Mouse (Mus musculus): Measurements from ENCODE around the gene Map2k6. TPM values are rescaled to one million over a fixed set of nuclear protein-coding genes. Genes with fewer than 3 reads are reported as not detected.

The Map2k6 gene
- total RNA-seq, 2 experiments from 2014 or later, result 23.1 to 25.4 TPM

DNA sequence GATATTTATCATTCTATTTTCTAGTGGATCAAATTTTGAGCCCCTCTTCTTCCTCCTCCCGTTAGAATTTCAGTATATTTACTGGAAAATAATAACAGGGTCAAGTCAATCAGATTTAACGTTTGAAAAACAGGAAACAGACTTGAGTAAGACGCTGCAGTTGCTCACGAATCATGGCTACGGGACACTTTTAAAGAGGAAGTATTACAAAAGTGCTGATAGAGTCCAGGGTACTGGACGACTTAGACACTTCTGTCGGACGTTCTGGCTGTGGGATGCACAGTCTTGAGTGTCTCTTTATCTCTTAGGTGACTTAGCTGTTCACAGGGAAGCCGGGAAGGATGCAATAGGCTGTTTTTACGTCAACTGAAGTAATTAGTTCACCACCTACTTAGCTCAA lies 139.3 kb downstream of the Map2k6 start:
- Histone ChIP-seq H3K4me3 (no peak overlapping the region), H3K27ac (no peak overlapping the region)
- intact Hi-C loops (cut with DNase I), result loop anchor here (10.0 kb wide), 1 partner anchor 527 kb away; the partner anchor contains the start of gene Kcnj2
- no peak for TF ChIP-seq CTCF (IDR thresholded peaks at IDR 0.05)
- DNase-seq (ENCODE audit: extremely low spot score in 1 of 2, low spot score in 2 of 2), result no peak

DNA sequence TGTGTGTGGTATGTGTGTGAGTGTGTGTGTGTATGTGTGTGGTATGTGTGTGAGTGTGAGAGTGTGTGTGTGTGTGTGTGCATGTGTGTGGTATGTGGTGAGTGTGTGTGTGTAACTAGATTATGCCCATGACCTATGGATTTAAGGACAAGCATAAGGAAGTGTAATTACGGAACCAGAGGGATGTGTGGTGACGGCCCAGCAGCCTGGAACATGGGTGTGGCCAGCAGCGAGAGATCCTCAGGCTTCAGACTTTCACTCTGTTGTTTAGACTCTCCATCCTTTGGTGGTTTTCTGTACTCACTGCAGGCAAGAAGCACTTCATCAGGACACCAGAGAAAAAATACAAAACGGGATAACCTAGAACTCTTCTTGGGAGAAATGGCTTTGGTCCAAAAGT lies 143.0 kb downstream of the Map2k6 start:
- TF ChIP-seq CTCF (IDR thresholded peaks at IDR 0.05), result no peak
- no peak overlapping the region for H3K4me3 ChIP-seq
- intact Hi-C loops (cut with DNase I), result no loop called here
- DNase-seq (ENCODE audit: extremely low spot score in 1 of 2, low spot score in 2 of 2), result no peak
- no peak overlapping the region for H3K27ac ChIP-seq

DNA sequence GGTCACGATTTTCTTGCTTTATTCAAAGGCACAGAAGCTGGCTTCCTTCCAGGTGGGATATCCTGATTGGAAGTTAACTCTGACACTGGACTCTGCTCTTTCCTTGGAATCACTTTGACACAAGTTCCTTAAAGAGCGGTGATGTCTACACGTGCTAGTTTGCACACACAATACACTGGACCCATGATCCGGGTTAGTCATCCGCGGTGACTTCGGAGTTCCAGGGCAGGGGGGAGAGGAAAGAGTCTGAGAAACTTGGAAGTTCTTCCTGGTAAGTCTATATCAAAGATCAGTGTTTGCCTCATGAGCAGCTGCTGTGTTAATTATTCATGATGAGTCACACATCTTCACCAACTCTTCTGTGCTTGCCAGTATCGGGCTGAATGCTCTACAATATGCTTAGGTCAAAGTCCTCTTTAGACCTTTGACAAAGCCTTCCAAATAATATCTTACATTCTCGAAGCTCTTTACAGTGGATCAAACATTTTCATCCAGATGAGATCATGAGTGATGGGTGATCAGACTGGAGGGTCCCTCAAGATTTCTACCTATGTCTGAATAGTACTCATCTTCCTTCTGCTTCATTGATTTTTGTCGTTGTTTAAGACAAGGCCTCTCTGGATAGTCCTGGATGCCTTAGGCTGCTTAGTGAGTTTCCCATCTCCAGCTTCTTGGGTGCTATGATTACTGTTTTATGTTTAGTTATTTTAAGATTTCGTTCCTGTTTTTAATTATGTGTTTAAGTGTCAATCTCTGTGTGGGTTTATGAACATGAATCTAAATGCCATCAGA lies 145.7 kb downstream of the Map2k6 start:
- no peak for DNase-seq (ENCODE audit: extremely low spot score in 1 of 2, low spot score in 2 of 2)
- intact Hi-C loops (cut with DNase I), result no loop called here
- H3K27ac ChIP-seq, result no peak overlapping the region
- no peak for TF ChIP-seq CTCF (IDR thresholded peaks at IDR 0.05)
- no peak overlapping the region for H3K4me3 ChIP-seq

DNA sequence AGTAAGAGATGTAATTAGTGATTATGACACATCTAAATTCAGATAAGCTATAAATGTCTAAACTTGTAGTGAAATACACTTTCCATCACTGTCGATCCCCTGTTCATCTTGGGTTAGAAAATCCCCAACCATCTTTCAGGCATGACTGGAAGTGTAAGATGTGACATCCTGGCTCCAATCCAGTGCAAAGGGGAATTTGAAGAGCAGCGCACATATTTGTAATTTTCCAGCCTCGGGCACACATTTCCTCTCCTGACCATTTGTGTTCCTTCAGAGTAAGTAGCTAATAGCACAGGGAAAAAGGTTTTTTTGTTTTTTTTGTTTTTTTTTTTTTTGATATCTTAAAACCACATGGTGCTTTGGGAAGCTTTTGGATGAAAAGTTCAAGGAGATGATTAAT lies 146.5 kb downstream of the Map2k6 start:
- no peak for TF ChIP-seq CTCF (IDR thresholded peaks at IDR 0.05)
- Histone ChIP-seq H3K4me3 (no peak overlapping the region), H3K27ac (no peak overlapping the region)
- intact Hi-C loops (cut with DNase I), result no loop called here
- DNase-seq (ENCODE audit: extremely low spot score in 1 of 2, low spot score in 2 of 2), result no peak

DNA sequence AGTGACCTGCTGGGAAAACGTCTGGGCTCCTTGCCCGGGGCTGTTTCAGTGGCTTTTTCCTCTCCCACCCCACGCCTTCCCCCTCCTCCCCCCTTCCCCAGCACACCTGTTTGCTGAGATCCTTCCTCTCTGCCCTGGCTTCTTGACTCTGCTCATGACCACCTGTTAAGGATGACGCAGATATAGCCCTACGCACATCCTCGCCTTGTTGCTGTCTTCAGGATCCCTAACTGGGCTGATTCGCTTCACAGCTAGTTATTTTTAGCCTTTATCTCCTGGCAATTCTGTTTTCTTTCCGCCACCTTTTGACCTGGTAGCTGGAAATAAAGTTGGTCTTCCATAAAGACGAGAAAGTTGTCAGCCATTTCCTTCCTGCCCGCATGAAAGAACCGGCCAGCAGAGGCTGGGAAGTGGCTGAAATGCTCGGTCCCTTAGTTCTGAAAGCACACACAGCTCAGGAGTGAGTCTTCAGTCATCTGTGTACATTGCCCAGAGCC lies 152.6 kb downstream of the Map2k6 start:
- H3K4me3 ChIP-seq, result no peak overlapping the region
- intact Hi-C loops (cut with DNase I), result no loop called here
- no peak overlapping the region for H3K27ac ChIP-seq
- DNase-seq (ENCODE audit: extremely low spot score in 1 of 2, low spot score in 2 of 2), result no peak
- no peak for TF ChIP-seq CTCF (IDR thresholded peaks at IDR 0.05)

DNA sequence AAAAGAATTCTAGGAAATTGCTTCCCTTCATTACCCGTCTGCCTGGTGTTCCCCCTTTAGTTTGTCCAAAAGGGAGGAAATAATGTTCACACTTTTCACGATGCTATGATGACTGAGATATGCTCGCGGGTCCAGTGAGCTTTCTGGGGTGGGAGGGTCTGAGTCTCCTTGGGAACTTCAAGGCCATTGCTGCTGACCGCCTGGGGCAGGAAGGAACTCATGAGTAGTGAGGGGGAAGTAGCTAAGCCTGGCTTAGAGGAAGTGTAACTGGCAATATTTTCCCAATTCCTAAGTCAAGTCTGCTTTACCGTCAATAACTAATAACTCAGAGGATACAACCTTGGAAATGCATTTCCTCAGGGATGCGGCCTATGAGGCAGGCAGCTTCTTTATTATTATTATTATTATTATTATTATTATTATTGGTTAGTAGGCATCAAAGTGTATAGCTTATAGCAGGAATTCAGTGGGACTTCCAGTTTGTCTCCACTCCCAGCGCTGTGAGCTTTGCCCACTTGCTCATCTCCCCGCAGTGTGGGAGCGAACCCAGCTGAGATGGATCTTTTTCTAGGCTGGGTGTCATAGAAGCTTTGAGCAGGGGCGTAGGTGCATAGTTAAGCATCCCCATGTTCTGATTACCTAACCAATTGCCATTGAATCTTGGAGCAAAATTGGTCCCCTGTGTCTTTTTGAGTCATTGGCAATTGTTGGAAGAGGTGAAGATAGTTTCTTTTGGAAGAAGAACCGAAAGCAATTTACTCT lies 163.6 kb downstream of the Map2k6 start:
- Histone ChIP-seq H3K27ac (peak overlapping the region; percentile 42), H3K4me3 (peak overlapping the region; percentile 29)
- TF ChIP-seq CTCF (IDR thresholded peaks at IDR 0.05), result no peak
- DNase-seq (ENCODE audit: extremely low spot score in 1 of 2, low spot score in 2 of 2), result no peak
- intact Hi-C loops (cut with DNase I), result no loop called here

DNA sequence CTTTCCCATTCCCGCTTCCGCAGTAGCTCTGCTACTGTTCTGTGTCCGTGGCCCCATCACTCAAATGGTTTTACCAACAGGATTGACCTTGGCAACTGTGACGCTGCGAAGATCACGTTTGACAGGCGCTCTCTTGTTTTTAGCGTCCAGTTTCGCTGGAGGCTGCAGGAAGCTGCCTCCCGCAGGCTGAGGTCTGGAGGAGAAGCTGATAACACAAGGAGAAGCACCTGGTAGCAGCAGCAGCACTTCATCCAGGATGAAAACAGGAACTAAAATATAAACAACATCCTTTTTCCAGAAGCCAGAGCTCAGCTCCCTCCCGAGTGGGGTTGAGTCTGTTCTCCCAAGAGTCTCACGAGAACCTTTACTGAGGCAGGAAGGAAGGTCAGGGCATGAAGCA lies 164.3 kb downstream of the Map2k6 start:
- intact Hi-C loops (cut with DNase I), result no loop called here

DNA sequence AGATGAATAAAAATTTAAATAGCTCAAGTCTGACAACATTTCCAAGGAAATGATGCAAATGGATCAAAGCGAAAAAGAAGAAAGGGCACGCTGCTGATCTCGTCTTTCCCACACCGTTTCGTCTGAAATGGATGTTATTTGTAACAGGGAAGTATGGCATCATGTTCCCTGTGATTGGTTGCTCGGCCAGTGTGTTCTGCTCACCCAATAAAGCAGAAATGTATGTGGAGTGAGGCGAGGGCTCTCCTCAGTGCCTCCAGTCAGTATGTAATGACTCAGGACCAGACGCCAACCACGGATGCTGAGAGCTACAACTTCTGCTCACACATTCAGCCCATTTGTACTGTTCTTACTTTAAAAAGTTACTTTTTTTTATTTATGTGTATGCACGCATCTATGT lies 164.9 kb downstream of the Map2k6 start:
- Histone ChIP-seq H3K27ac (no peak overlapping the region), H3K4me3 (peak overlapping the region; percentile 29; the same call in 1 of the 2 replicates)
- DNase-seq (ENCODE audit: extremely low spot score in 1 of 2, low spot score in 2 of 2), result no peak
- TF ChIP-seq CTCF (IDR thresholded peaks at IDR 0.05), result no peak
- intact Hi-C loops (cut with DNase I), result no loop called here

More for the DNA sequence above, 164.3 kb downstream of the Map2k6 start:
- TF ChIP-seq CTCF (IDR thresholded peaks at IDR 0.05), result no peak
- Histone ChIP-seq H3K4me3 (peak overlapping the region; percentile 29), H3K27ac (peak overlapping the region; percentile 42)
- no peak for DNase-seq (ENCODE audit: extremely low spot score in 1 of 2, low spot score in 2 of 2)

DNA sequence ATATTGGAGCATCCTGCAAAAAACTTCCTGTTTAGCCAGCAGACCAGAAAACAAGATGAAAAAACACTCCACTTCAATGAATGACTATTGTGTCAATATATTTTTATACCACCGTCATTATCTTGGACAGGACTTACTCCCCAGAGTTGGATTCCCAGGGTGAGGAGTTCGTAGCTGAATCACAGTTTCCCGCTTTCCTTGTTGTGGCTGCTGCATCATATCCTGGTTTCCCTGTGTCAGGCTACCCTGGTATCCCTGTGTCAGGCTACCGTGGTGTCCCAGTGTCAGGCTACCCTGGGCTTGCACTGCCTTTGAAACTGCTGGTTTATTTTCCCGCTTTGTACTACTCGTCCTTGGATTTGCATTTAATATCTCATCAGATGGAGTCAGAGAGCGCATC lies 167.4 kb downstream of the Map2k6 start:
- Histone ChIP-seq H3K4me3 (no peak overlapping the region), H3K27ac (no peak overlapping the region)
- DNase-seq (ENCODE audit: extremely low spot score in 1 of 2, low spot score in 2 of 2), result no peak
- intact Hi-C loops (cut with DNase I), result no loop called here
- no peak for TF ChIP-seq CTCF (IDR thresholded peaks at IDR 0.05)

DNA sequence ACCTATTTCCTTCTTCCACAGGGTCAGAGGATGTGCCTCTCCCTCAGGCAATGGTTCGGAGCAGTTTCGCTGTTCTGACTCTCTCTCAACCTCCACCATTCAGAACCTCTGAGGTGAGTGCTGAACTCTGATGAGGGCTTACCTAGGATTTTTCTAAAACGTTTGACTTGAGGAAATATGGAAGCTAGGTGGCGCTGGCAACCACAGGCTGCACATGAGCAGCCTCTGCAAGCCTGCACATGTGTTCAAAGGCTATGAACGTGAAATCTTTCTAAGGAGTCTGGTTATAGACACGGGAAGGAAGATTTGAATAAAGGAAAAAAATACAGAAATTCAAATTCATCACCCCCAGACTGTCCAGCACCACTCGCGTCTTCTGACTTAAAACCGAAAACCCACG lies 173.6 kb downstream of the Map2k6 start:
- DNase-seq (ENCODE audit: extremely low spot score in 1 of 2, low spot score in 2 of 2), result peak; percentile 61 to 64
- peak; percentile 88 for TF ChIP-seq CTCF (IDR thresholded peaks at IDR 0.05)
- no peak overlapping the region for H3K4me3 ChIP-seq
- intact Hi-C loops (cut with DNase I), result loop anchor here (2.0 to 5.0 kb wide), 4 partner anchors 470 to 950 kb away; no protein-coding TSS in a partner anchor
- H3K27ac ChIP-seq, result no peak overlapping the region

Other genes starting within 250 kb of the Map2k6 start
- 1 to 10 TPM; 6.9 to 7.6 TPM for gene Abca9, start 230.9 kb upstream of the Map2k6 start, total RNA-seq (2021)
- gene Abca6, start 147.3 kb upstream of the Map2k6 start, total RNA-seq (2021), result 1 to 10 TPM; 1.4 to 1.7 TPM
- 10 to 100 TPM; 44.3 to 46.9 TPM for gene Abca5, start 61.4 kb upstream of the Map2k6 start, total RNA-seq (2021)